Mouse (Mus musculus) limb, embryonic 13.5 days (tissue): ENCODE measurements at regions not wholly inside any gene's neighbourhood (a gene's known extent, or its start where the extent isn't known, plus 50 kb on each side); places are given as distances from the start of the nearest gene placed in this dataset.

Experiments
- ATAC-seq: fragments of 200-750 bp; cut with Nextera tagmentation; 2 replicates; pipeline ENCODE4 v1.8.0; 2017; ENCODE audit warnings: low read depth, moderate number of reproducible peaks, moderate TSS enrichment; ENCODE audit not compliant: low FRiP score
- H3K27ac ChIP-seq: fragments of 300-500 bp; sonication (generic); 2 replicates; pipeline ENCODE4 v1.5.1; 2015; ENCODE audit warnings: inconsistent platforms, mild to moderate bottlenecking, moderate library complexity
- H3K27me3 ChIP-seq: fragments of 300-500 bp; sonication (generic); 2 replicates; pipeline ENCODE4 v1.6.1; 2015; ENCODE audit warnings: mild to moderate bottlenecking, inconsistent platforms
- H3K36me3 ChIP-seq: fragments of 300-500 bp; sonication (generic); 2 replicates; pipeline ENCODE4 v1.6.1; 2015; ENCODE audit warnings: inconsistent platforms, mild to moderate bottlenecking, moderate library complexity
- H3K4me1 ChIP-seq: fragments of 300-500 bp; sonication (generic); 2 replicates; pipeline ENCODE4 v1.6.1; 2015; ENCODE audit warnings: inconsistent platforms
- H3K4me2 ChIP-seq: fragments of 300-500 bp; sonication (generic); replicated peaks from 2 replicates; pipeline ENCODE4 v1.6.1; 2015; ENCODE audit warnings: inconsistent platforms, mild to moderate bottlenecking, moderate library complexity
- H3K4me3 ChIP-seq: fragments of 300-500 bp; sonication (generic); 2 replicates; pipeline ENCODE4 v1.5.1; 2015; ENCODE audit warnings: moderate library complexity, mild to moderate bottlenecking, inconsistent platforms
- H3K9ac ChIP-seq: fragments of 300-500 bp; sonication (generic); 2 replicates; pipeline ENCODE4 v1.6.1; 2015; ENCODE audit warnings: mild to moderate bottlenecking, inconsistent platforms
- H3K9me3 ChIP-seq: fragments of 300-500 bp; sonication (generic); 2 replicates; pipeline ENCODE4 v1.6.1; 2016; ENCODE audit warnings: inconsistent platforms
- whole genome bisulfite sequencing: fragments of 180-500 bp; shearing (Covaris S2); methylation state at CpG from one replicate; pipeline ENCODE4 v1.1.7; 2015; 5-methylcytosine and 5-hydroxymethylcytosine counted together

- WGBS, result 77% methylated on average over 2 of the region's 2 CpGs
- Histone ChIP-seq H3K36me3 (no peaks in the 10 kb centered on the region), H3K4me2 (no peak overlapping the region), H3K9me3 (no peaks in the 10 kb centered on the region), H3K4me1 (no peaks in the 10 kb centered on the region), H3K27ac (no peak overlapping the region), H3K4me3 (no peak overlapping the region), H3K9ac (no peak overlapping the region), H3K27me3 (no peaks in the 10 kb centered on the region)
- no peak for ATAC-seq
Observed at GRCm38 (mm10) chr3:104343096-104343495, 122.9 kb upstream of the Magi3 start.

GRCm38 (mm10) chr3:104342220-104342619 lies 122.0 kb upstream of the Magi3 start:
- H3K4me1 ChIP-seq, result no peaks in the 10 kb centered on the region
- no peaks in the 10 kb centered on the region for H3K9me3 ChIP-seq
- no peak overlapping the region for H3K4me3 ChIP-seq
- no peaks in the 10 kb centered on the region for H3K36me3 ChIP-seq
- WGBS, result 72% methylated on average over 6 of the region's 6 CpGs
- no peak for ATAC-seq
- no peak overlapping the region for H3K27ac ChIP-seq
- no peak overlapping the region for H3K4me2 ChIP-seq
- no peak overlapping the region for H3K9ac ChIP-seq
- H3K27me3 ChIP-seq, result no peaks in the 10 kb centered on the region

GRCm38 (mm10) chr3:104340331-104340730 lies 120.2 kb upstream of the Magi3 start:
- Histone ChIP-seq H3K27me3 (no peaks in the 10 kb centered on the region), H3K4me3 (no peak overlapping the region), H3K4me1 (no peaks in the 10 kb centered on the region; the same call in 1 of the 2 replicates), H3K36me3 (no peaks in the 10 kb centered on the region), H3K4me2 (no peak overlapping the region), H3K9ac (no peak overlapping the region), H3K27ac (no peak overlapping the region), H3K9me3 (no peaks in the 10 kb centered on the region)
- WGBS, result 73% methylated on average over 2 of the region's 2 CpGs
- ATAC-seq, result no peak

GRCm38 (mm10) chr3:104336867-104337266 lies 116.7 kb upstream of the Magi3 start:
- Histone ChIP-seq H3K9ac (no peak overlapping the region), H3K27ac (no peak overlapping the region), H3K9me3 (no peaks in the 10 kb centered on the region), H3K27me3 (no peaks in the 10 kb centered on the region), H3K4me1 (no peaks in the 10 kb centered on the region; the same call in 1 of the 2 replicates), H3K4me3 (no peak overlapping the region), H3K36me3 (no peaks in the 10 kb centered on the region), H3K4me2 (no peak overlapping the region)
- WGBS, result 74% methylated on average over 5 of the region's 5 CpGs
- no peak for ATAC-seq

- Histone ChIP-seq H3K4me2 (no peak overlapping the region), H3K4me3 (no peak overlapping the region), H3K27me3 (no peaks in the 10 kb centered on the region), H3K9me3 (no peaks in the 10 kb centered on the region), H3K4me1 (no peaks in the 10 kb centered on the region; the same call in 1 of the 2 replicates), H3K27ac (no peak overlapping the region), H3K36me3 (no peaks in the 10 kb centered on the region), H3K9ac (no peak overlapping the region)
- 21% methylated on average over 4 of the region's 4 CpGs for WGBS
- ATAC-seq, result no peak; the same call in 1 of the 2 replicates
Observed at GRCm38 (mm10) chr3:104336308-104336707, 116.1 kb upstream of the Magi3 start.

GRCm38 (mm10) chr3:104334760-104335159 lies 114.6 kb upstream of the Magi3 start:
- Histone ChIP-seq H3K27me3 (no peaks in the 10 kb centered on the region), H3K4me2 (no peak overlapping the region), H3K4me1 (no peaks in the 10 kb centered on the region; the same call in 1 of the 2 replicates), H3K9me3 (no peaks in the 10 kb centered on the region), H3K36me3 (no peaks in the 10 kb centered on the region), H3K9ac (no peak overlapping the region), H3K4me3 (no peak overlapping the region), H3K27ac (no peak overlapping the region)
- 92% methylated on average over 7 of the region's 7 CpGs for WGBS
- no peak for ATAC-seq

GRCm38 (mm10) chr3:104333345-104333744 lies 113.2 kb upstream of the Magi3 start:
- no peak for ATAC-seq
- 61% methylated on average over 10 of the region's 10 CpGs for WGBS
- no peak overlapping the region for H3K9ac ChIP-seq

GRCm38 (mm10) chr3:104330646-104331045 lies 110.5 kb upstream of the Magi3 start:
- WGBS, result 85% methylated on average over 6 of the region's 6 CpGs
- ATAC-seq, result no peak
- H3K27me3 ChIP-seq, result no peaks in the 10 kb centered on the region

More at GRCm38 (mm10) chr3:104333345-104333744, 113.2 kb upstream of the Magi3 start:
- no peak overlapping the region for H3K27ac ChIP-seq
- H3K9me3 ChIP-seq, result no peaks in the 10 kb centered on the region
- no peak overlapping the region for H3K4me3 ChIP-seq
- no peaks in the 10 kb centered on the region for H3K27me3 ChIP-seq
- no peaks in the 10 kb centered on the region; the same call in 1 of the 2 replicates for H3K4me1 ChIP-seq
- H3K4me2 ChIP-seq, result no peak overlapping the region
- H3K36me3 ChIP-seq, result no peaks in the 10 kb centered on the region

GRCm38 (mm10) chr3:104327829-104328228 lies 107.7 kb upstream of the Magi3 start:
- Histone ChIP-seq H3K36me3 (no peaks in the 10 kb centered on the region), H3K4me3 (no peak overlapping the region), H3K27me3 (no peaks in the 10 kb centered on the region), H3K4me1 (no peaks in the 10 kb centered on the region), H3K9ac (no peak overlapping the region), H3K9me3 (no peaks in the 10 kb centered on the region), H3K27ac (no peak overlapping the region), H3K4me2 (no peak overlapping the region)
- 91% methylated on average over 1 of the region's 1 CpGs for WGBS
- no peak for ATAC-seq

More at GRCm38 (mm10) chr3:104330646-104331045, 110.5 kb upstream of the Magi3 start:
- Histone ChIP-seq H3K36me3 (no peaks in the 10 kb centered on the region), H3K27ac (no peak overlapping the region), H3K9me3 (no peaks in the 10 kb centered on the region), H3K4me3 (no peak overlapping the region), H3K4me1 (no peaks in the 10 kb centered on the region), H3K4me2 (no peak overlapping the region), H3K9ac (no peak overlapping the region)

GRCm38 (mm10) chr3:104327034-104327729 lies 107.0 kb upstream of the Magi3 start:
- H3K9me3 ChIP-seq, result no peaks in the 10 kb centered on the region
- no peak for ATAC-seq
- H3K36me3 ChIP-seq, result no peaks in the 10 kb centered on the region
- no peak overlapping the region for H3K4me3 ChIP-seq
- H3K9ac ChIP-seq, result no peak overlapping the region
- H3K4me1 ChIP-seq, result no peaks in the 10 kb centered on the region
- 85% methylated on average over 12 of the region's 12 CpGs for WGBS
- H3K27ac ChIP-seq, result no peak overlapping the region
- H3K4me2 ChIP-seq, result no peak overlapping the region
- H3K27me3 ChIP-seq, result no peaks in the 10 kb centered on the region

- H3K27me3 ChIP-seq, result no peaks in the 10 kb centered on the region
- 40% methylated on average over 2 of the region's 2 CpGs for WGBS
- H3K4me1 ChIP-seq, result peaks cover 8% of the 10 kb centered on the region; the same call in 1 of the 2 replicates
- no peaks in the 10 kb centered on the region for H3K9me3 ChIP-seq
- H3K9ac ChIP-seq, result no peak overlapping the region
- no peak overlapping the region for H3K27ac ChIP-seq
- H3K36me3 ChIP-seq, result no peaks in the 10 kb centered on the region
- H3K4me3 ChIP-seq, result no peak overlapping the region
- no peak for ATAC-seq
- H3K4me2 ChIP-seq, result no peak overlapping the region
Observed at GRCm38 (mm10) chr3:104322591-104322990, 102.4 kb upstream of the Magi3 start.

- H3K4me3 ChIP-seq, result no peak overlapping the region
- H3K27ac ChIP-seq, result no peak overlapping the region
- H3K27me3 ChIP-seq, result no peaks in the 10 kb centered on the region
- no peak overlapping the region for H3K4me2 ChIP-seq
- H3K9me3 ChIP-seq, result no peaks in the 10 kb centered on the region
- peaks cover 8% of the 10 kb centered on the region; the same call in 1 of the 2 replicates for H3K4me1 ChIP-seq
- H3K36me3 ChIP-seq, result no peaks in the 10 kb centered on the region
- WGBS, result 53% methylated on average over 4 of the region's 4 CpGs
- ATAC-seq, result no peak
- H3K9ac ChIP-seq, result no peak overlapping the region
Observed at GRCm38 (mm10) chr3:104320404-104320803, 100.2 kb upstream of the Magi3 start.

GRCm38 (mm10) chr3:104319377-104319776 lies 99.2 kb upstream of the Magi3 start:
- Histone ChIP-seq H3K4me1 (peaks cover 8% of the 10 kb centered on the region; the same call in 1 of the 2 replicates), H3K4me2 (no peak overlapping the region)
- ATAC-seq, result no peak

More at GRCm38 (mm10) chr3:104319377-104319776, 99.2 kb upstream of the Magi3 start:
- no peak overlapping the region for H3K27ac ChIP-seq
- H3K36me3 ChIP-seq, result no peaks in the 10 kb centered on the region
- WGBS, result 67% methylated on average over 6 of the region's 6 CpGs
- H3K4me3 ChIP-seq, result no peak overlapping the region
- H3K9ac ChIP-seq, result no peak overlapping the region
- no peaks in the 10 kb centered on the region for H3K27me3 ChIP-seq
- no peaks in the 10 kb centered on the region for H3K9me3 ChIP-seq
